In genomic region chr10:95894036-95894855, GRCm38 (mm10) we compare ENCODE assay signal across 7 mouse cellular contexts. TPM values are rescaled to one million over a fixed set of nuclear protein-coding genes. Genes with fewer than 3 reads are reported as not detected.
DNase-seq lines count a peak whose midpoint lies in the region; ATAC-seq and TF ChIP-seq lines count a peak whose summit lies in the region.

No protein-coding gene starts in this region.

- H3K4me2 ChIP-seq in heart, embryonic 16.5 days (ENCODE audit: low read depth, low read length) = peak overlapping the region; percentile 66
- peak overlapping the region; percentile 53 for H3K4me2 ChIP-seq in limb, embryonic 14.5 days (replicated peaks; ENCODE audit: low read depth, low read length, severe bottlenecking)

- no peak for TF ChIP-seq POLR2A in liver, adult 2 months (IDR thresholded peaks at IDR 0.05; ENCODE audit: extremely low read depth, insufficient read depth, low read length)
- TF ChIP-seq POLR2A in cortical plate, adult 2 months (IDR thresholded peaks at IDR 0.05; ENCODE audit: extremely low read depth, insufficient read depth, low read length) = no peak
- no peak for TF ChIP-seq POLR2A in limb, embryonic 14.5 days (IDR thresholded peaks at IDR 0.05; ENCODE audit: borderline replicate concordance, extremely low read depth, insufficient read depth, insufficient read length)

- no peaks in the 10 kb centered on the region for H3K36me3 ChIP-seq in liver, adult 2 months (ENCODE audit: control insufficient read depth, insufficient read depth, low read length)
- no peaks in the 10 kb centered on the region for H3K36me3 ChIP-seq in heart, embryonic 16.5 days (ENCODE audit: control insufficient read depth, insufficient read depth)
- no peaks in the 10 kb centered on the region for H3K36me3 ChIP-seq in limb, embryonic 14.5 days (ENCODE audit: control insufficient read depth, insufficient read depth, low read length)

- H3K27ac ChIP-seq in liver, adult 2 months (replicated peaks; ENCODE audit: insufficient read depth, low read depth, low read length) = no peak overlapping the region
- H3K27ac ChIP-seq in cortical plate, adult 2 months (ENCODE audit: insufficient read depth, low read length) = no peak overlapping the region
- H3K27ac ChIP-seq in heart, embryonic 16.5 days (ENCODE audit: low read length) = peak overlapping the region; percentile 15
- no peak overlapping the region for H3K27ac ChIP-seq in limb, embryonic 14.5 days (replicated peaks; ENCODE audit: low read depth, low read length)

- no peaks in the 10 kb centered on the region for H3K79me2 ChIP-seq in liver, adult 2 months (ENCODE audit: control insufficient read depth, insufficient read depth, low read length)

- no peaks in the 10 kb centered on the region for H3K9me3 ChIP-seq in heart, embryonic 16.5 days (replicated peaks; ENCODE audit: control insufficient read depth, low read length)
- H3K9me3 ChIP-seq in limb, embryonic 14.5 days (ENCODE audit: control insufficient read depth, low read length) = no peaks in the 10 kb centered on the region

- WGBS in liver, adult 2 months = 31% methylated on average over 17 of the region's 17 CpGs
- WGBS in heart, embryonic 16.5 days = 15% methylated on average over 17 of the region's 17 CpGs
- 35% methylated on average over 17 of the region's 17 CpGs for WGBS in limb, embryonic 14.5 days

- peak; percentile 35; the same call in 1 of the 2 replicates for ATAC-seq in heart, embryonic 16.5 days (replicated peaks; ENCODE audit: extremely low read depth, insufficient read depth, low FRiP score)
- 0 out of 2 replicates have a peak, but pooled peaks have one; percentile 19 for ATAC-seq in limb, embryonic 14.5 days (ENCODE audit: low FRiP score, low read depth)
- ATAC-seq in neutrophil, adult 5-6 weeks (ENCODE audit: extremely low read depth, insufficient number of reproducible peaks, low FRiP score, poor library complexity, severe bottlenecking) = peak; percentile 10; the same call in 1 of the 2 replicates

- H3K4me1 ChIP-seq in liver, adult 2 months (ENCODE audit: control insufficient read depth, insufficient read depth, low read length) = no peaks in the 10 kb centered on the region
- H3K4me1 ChIP-seq in cortical plate, adult 2 months (ENCODE audit: control insufficient read depth, insufficient read depth, low read length) = no peaks in the 10 kb centered on the region
- H3K4me1 ChIP-seq in heart, embryonic 16.5 days (ENCODE audit: control insufficient read depth, insufficient read depth, low read length) = no peaks in the 10 kb centered on the region; the same call in 1 of the 2 replicates
- 0 out of 2 replicates have a peak, but pooled peaks cover 6% of the 10 kb centered on the region for H3K4me1 ChIP-seq in limb, embryonic 14.5 days (ENCODE audit: control insufficient read depth, insufficient read depth, low read length)

- no peak for DNase-seq in liver, adult 2 months (ENCODE audit: extremely low read depth, low read depth, low spot score)
- DNase-seq in liver = no peak
- no peak for DNase-seq in limb, embryonic 14.5 days (ENCODE audit: low spot score)
- DNase-seq in spleen, postnatal 36 days (ENCODE audit: low spot score in 2 of 2) = no peak

- peak overlapping the region; percentile 20; the same call in 1 of the 2 replicates for H3K4me3 ChIP-seq in liver, adult 2 months (ENCODE audit: insufficient read depth, low read depth, low read length)
- H3K4me3 ChIP-seq in cortical plate, adult 2 months (ENCODE audit: insufficient read depth, low read length) = peak overlapping the region; percentile 36
- peak overlapping the region; percentile 52 for H3K4me3 ChIP-seq in heart, embryonic 16.5 days (ENCODE audit: low read length)
- H3K4me3 ChIP-seq in limb, embryonic 14.5 days (replicated peaks; ENCODE audit: low read length) = peak overlapping the region; percentile 31

- H3K27me3 ChIP-seq in liver, adult 2 months (ENCODE audit: control insufficient read depth, insufficient read depth, low read length) = no peaks in the 10 kb centered on the region
- no peaks in the 10 kb centered on the region for H3K27me3 ChIP-seq in heart, embryonic 16.5 days (ENCODE audit: control insufficient read depth, insufficient read depth, low read length)
- no peaks in the 10 kb centered on the region for H3K27me3 ChIP-seq in limb, embryonic 14.5 days (ENCODE audit: control insufficient read depth, insufficient read depth, low read length)

- peak overlapping the region; percentile 28; the same call in 1 of the 2 replicates for H3K9ac ChIP-seq in liver, adult 2 months (ENCODE audit: low read depth, low read length)
- H3K9ac ChIP-seq in heart, embryonic 16.5 days (ENCODE audit: low read length) = peak overlapping the region; percentile 57
- H3K9ac ChIP-seq in limb, embryonic 14.5 days (ENCODE audit: low read depth, low read length, severe bottlenecking) = peak overlapping the region; percentile 43; the same call in 1 of the 2 replicates

- no peak for TF ChIP-seq CTCF in liver, adult 2 months (IDR thresholded peaks at IDR 0.05; ENCODE audit: low read depth, low read length)
- TF ChIP-seq CTCF in cortical plate, adult 2 months (IDR thresholded peaks at IDR 0.05; ENCODE audit: extremely low read depth, insufficient read depth, low read length) = no peak

RNA-seq across cellular contexts. Expression of gene Eea1, which starts 46.2 kb away (rescaled TPM):
- 15.6 and 19.6 TPM in 2 replicates for total RNA-seq in liver, adult 2 months (2014; rRNA removed)
- 2.6 and 3.1 TPM in 2 replicates for polyA plus RNA-seq in liver, adult 2 months (2012; rRNA removed)
- 14.5 and 15.0 TPM in 2 replicates for polyA plus RNA-seq in cortical plate, adult 2 months (2012; rRNA removed)
- 16.2 and 16.8 TPM in 2 replicates for polyA plus RNA-seq in heart, embryonic 16.5 days (2015; fragmentation: Nextera tagmentation; extraction: Ambion mirVana)
- polyA plus RNA-seq in limb, embryonic 14.5 days (2012; rRNA removed) = 10.1 and 11.4 TPM in 2 replicates
- 23.0 and 24.0 TPM in 2 replicates for polyA plus RNA-seq in limb, embryonic 14.5 days (2014; fragmentation: Nextera tagmentation; extraction: Ambion mirVana)
- 32.1 and 38.6 TPM in 2 replicates for total RNA-seq in neutrophil, adult 5-6 weeks (2017)

RNA-seq across cellular contexts. Expression of gene Gm33543, which starts 51.5 kb away (rescaled TPM):
- total RNA-seq in liver, adult 2 months (2014; rRNA removed) = 24.2 and 31.1 TPM in 2 replicates
- polyA plus RNA-seq in liver, adult 2 months (2012; rRNA removed) = 4.6 and 7.3 TPM in 2 replicates
- polyA plus RNA-seq in cortical plate, adult 2 months (2012; rRNA removed) = 0.13 and 0.15 TPM in 2 replicates
- not detected in 2 replicates for polyA plus RNA-seq in heart, embryonic 16.5 days (2015; fragmentation: Nextera tagmentation; extraction: Ambion mirVana)
- not detected in 2 replicates for polyA plus RNA-seq in limb, embryonic 14.5 days (2012; rRNA removed)
- not detected in 2 replicates for polyA plus RNA-seq in limb, embryonic 14.5 days (2014; fragmentation: Nextera tagmentation; extraction: Ambion mirVana)
- 0.25 and 0.47 TPM in 2 replicates for total RNA-seq in neutrophil, adult 5-6 weeks (2017)
